Mouse (Mus musculus): ENCODE measurements around the gene Sgo2a.
"Not testable (repeated sequence)": the region's sequence is repeated elsewhere in the genome, so short reads cannot be mapped to it uniquely, and the experiment has no call there.

Gene Sgo2a

DNA sequence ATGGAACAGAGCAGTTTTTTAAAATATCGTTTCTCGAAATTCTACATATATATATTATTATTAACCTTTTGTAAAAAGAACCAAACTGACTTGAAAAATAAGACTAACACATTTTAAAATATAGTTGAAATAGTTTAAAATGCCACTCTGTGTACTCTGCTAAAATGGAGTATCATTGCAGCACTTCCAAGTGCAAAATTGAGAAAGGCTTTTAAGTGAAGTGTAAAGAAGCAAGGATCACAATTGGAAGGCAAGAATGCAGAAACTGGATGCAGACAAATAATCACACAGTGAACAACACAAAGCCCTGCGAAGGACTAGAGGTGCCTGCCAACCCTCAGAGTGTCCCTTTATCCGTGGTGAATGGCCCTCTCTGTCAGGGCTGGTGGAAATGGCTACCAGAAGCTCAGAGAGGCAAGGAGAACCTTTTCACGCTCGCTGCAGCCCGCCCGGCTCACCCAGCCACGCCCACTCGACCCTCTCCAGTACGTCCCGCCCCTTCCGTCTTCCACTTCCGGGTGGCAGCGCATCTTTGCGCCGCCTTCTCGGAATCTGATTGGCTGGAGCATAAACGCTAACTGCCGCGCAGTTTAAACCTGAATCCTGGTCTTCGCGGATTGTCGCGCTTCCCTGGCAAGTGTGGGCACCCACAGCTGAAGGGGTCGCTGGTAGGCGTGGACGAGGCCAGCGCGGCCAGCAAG, at the start of gene Sgo2a:
TSS of gene Sgo2a (plus strand) at position 540 of the 701 bp plus-strand sequence.
- DNase-seq (ENCODE audit: low spot score), result peak; percentile 67

DNA sequence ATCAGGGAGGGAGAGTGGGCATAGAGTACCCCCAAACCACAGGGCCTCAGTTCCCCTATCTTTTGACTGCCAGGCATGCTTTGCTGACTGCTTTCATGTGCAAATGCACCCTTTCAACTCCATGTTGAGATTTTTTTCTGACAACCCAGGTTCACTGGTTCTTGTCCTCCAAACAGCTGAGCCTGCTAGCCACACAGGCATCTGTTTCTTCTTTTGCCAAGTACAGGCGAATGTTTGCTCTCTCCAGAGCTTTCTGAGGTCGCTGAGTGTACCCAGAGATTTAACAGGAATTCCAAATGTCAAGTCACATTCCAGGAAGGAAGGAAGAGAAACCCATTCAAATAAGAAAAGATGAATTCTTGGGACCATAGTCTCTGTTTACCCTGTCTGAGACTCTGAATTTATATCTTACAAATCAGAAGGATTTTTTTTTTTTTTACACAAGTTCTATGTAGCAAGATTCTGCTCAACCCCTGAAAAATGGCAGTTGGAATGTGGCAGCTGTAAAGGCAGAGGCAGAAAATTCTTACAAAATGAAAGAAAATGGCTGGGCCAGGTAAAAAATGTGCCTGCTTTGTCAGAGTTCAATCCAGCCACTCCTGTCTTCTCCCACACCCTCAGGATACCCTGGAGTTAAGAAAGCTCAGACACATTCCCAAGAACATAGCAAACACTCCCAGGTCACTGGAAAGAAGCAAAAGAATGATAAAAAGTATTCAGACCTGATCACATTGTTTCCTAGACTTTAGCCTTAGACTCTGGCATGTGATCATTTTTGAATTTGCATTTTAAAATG, 48.0 kb upstream of the Sgo2a start:
- no peak for DNase-seq (ENCODE audit: low spot score)

DNA sequence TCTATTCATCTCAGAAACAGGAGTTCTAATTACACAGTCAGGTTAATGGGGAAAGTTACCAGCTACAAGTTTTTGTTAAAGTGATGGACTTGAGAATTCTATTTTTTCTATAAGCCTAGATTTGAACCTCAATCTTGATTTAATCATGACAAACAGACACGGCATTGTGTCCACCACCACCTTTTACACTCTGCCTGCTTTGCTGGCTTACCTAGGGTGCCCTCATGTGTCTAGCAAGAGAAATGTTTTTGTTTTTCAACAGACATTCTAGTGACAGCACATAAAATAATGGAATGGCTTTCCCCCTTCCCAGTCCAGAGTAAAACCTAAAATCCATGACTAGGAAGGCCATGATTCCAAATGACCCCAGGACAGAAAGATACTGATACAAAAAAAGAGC, 46.6 kb upstream of the Sgo2a start:
- no peak for DNase-seq (ENCODE audit: low spot score)

DNA sequence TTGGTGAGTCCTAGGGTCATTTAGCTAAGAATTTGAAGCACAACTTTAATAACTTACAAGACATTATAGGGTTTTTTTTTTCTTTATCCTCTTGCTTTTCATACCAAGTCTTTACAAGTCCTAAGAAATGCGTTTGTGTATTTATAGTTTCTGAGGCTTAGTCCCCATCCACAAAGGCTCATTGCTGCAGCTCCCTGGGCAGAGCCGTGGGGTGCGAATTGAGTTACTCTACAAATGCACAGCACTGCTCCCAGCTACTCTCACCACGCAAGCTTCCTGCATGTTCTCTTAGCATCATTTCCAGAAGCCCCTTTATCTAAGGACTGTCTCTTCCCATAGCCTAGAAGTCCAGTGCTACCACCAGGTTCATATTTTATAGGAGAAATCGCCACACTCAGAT, 46.1 kb upstream of the Sgo2a start:
- DNase-seq (ENCODE audit: low spot score), result no peak

DNA sequence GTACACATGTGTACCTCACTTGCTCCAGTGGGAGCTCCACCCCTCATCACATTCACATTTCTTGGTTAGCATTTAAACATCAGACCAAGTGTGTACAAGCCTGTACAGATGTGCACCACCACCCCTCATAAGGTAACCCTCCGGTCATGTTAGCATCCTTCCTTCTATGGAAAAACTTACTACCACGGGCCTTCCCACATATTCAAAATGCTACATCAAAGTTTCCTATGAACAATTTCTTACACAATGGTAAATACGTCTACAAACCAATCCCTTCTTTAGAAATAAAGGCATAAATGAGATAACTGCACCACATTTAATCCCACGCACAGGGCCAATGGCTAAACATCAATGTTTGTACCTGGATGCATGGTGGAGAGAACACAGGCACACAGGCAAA, 43.3 kb upstream of the Sgo2a start:
- no peak for DNase-seq (ENCODE audit: low spot score)

DNA sequence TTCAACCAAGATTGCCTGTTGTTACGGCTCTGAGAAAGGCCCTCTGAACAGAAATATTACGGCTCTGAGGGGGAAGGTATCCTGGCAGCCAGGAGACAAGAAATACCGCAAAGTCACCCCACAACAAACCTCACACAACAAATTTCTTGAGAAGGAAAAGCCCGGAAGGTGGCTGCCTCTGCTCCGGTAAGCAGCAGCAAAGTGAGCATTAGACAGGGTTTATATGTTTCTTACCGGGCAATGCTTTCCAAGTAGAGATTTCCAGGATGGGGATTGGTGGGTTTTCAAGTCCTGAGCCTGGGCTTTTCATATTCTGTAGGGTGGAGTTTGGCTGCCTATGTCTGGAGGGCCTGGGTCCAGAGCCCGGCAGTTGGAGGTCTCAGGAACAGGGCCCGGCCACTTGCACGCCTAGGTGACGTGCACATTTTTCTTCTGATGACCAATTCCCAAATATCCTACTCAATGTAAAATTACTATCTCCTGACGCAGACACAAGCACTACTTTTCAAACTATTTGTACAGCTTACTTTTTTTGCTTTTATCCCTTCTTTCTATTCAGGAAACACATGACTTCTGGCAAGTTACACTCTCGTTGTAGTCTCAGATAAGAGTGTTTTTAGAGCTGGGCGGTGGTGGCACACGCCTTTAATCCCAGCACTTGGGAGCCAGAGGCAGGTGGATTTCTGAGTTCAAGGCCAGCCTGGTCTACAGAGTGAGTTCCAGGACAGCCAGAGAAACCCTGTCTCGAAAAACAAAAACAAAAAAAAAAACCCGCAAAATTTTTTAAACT, 42.0 kb upstream of the Sgo2a start:
- no peak for DNase-seq (ENCODE audit: low spot score)

DNA sequence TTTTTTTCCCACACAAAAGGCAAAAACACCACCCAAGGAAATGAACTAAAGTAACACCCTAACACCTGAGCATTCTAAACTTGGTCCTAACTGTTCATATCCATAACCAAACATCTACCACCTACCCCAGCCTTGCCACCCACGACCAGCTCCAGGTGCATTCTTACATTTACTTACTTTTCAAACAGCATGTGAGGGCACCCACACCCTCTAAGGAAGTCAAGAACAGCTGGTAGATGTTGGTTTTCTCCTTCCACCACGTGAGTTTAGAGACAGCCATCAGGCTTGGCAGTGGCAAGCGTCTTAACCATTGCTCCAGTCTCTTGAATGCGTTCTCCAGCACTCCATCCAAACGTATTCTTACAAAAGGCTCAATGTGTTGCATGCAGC, 41.4 kb upstream of the Sgo2a start:
- no peak for DNase-seq (ENCODE audit: low spot score)

DNA sequence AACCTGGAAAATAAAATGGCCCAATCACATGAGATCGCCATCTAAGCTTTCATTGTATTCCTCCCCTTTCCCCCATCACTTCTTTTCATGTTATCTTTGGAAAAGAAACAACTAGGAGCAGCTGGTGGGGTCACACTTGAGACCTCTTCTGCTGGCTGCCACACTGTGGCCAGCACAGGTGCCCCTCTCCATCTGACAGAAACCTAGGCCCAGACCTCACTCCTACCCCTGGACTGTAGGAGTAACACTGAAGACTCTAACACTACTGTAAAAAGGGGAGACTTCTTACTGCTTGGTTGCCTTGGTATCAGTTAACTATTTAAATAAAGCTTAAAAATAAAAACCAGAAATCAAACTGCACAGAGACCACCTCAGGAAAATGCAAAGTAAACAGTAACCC, 40.0 kb upstream of the Sgo2a start:
- DNase-seq (ENCODE audit: low spot score), result no peak

DNA sequence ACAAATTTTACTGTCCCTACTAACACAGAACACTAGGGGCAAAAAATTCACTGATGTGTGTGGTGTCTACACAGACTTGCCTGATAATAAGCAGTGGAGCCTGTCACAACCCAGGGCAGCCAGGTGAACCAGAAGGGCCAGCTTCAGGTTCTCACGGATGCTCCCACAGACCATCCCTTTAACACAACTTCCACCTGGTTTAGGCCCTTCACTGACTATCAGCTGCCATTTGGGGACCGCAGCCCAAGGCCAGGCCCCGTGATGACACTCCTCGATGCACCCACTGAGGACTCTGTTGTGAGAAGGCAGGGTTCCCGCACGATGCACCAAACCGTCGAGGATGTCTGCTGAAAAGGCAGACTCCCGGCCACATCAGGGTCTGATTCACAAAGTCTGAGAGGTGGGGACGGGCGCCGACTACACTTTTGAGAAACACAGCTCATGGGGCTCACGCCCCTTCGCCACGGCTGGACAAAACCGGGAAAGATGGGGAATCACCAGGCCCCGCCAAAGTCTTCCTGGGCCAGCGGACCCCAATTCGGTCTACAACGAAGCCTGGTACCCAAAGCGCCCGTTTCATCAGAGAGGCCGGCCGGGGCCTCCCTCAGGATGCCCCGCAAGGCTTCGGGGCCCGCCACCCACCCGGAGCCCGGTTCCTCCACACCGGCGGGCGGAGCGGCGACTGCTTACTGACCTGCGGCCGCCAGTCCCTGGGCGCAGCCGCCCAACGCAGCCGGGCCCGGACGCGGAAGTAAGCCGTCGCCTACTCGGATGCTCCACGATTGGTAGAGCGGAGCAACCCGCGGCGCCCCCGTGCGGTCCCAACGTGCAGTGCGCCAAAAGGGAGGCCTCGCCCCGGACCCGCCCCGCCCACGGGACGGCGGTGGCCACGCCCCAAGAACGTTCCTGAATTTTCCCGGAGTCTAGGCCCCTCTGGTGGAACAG, 26.2 kb upstream of the Sgo2a start:
- DNase-seq (ENCODE audit: low spot score), result peak; percentile 95

DNA sequence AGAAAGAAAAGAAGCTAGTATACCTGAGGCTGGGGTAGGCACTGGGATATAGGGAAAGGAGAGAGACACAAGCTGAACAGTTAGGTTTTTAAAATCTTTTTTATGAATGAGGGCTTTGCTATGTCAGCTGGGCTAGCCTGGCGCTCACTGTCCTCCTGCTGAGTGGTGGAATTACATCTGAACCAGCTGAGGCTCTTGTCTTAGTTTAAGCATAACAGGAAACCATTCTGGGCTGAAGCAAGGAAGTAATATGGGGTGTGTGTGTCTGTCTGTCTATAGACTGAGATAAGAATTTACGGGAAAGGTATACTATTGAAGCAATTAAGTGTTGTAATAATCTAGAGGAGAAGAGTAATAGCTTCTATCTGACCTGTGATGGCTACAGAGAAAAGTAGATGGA, 24.2 kb upstream of the Sgo2a start:
- no peak for DNase-seq (ENCODE audit: low spot score)

DNA sequence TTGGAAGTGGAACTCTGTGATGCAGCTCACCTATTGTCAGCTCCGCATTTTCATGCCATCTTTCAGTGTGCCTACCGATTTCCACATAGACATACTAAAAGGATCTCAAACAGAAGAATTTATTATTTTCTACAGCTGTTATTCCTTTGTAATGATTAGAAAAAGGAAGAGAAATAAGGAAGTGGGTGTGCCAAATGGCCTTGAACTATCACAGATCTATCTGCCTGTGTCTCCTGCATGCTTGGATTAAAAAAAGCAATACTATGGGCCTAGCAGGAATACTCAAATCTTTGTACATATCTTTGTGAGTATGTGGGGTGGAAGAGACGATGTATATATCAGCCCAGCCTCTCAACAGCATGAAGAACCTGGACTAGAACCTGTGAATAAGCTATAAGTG, 18.9 kb upstream of the Sgo2a start:
- DNase-seq (ENCODE audit: low spot score), result no peak

DNA sequence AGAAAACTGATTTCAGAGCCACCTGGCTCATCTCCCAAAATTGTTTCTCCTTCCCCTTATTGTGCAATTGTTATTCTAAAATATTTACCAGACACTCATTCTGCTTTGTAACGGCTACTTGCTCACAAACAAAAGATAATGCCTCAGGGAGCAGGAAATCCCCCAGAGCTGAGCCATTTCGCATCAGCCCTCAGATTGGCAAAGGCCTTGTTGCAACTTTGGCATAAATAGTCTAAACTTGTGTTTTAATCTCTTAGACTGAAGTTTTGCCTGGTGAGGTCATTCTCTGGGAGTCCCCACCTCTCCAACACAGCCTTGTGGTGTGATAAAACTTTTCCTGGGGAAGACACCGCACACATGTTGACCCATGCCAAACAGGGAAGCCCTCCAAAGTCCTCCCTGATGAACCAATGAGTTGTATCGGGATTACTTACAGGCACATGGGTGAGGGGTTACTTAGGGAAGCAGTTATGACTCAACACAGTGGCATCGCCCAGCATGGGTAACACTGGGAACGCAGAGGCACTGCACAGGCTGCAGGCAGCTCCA, 6.6 kb upstream of the Sgo2a start:
- DNase-seq (ENCODE audit: low spot score), result no peak

DNA sequence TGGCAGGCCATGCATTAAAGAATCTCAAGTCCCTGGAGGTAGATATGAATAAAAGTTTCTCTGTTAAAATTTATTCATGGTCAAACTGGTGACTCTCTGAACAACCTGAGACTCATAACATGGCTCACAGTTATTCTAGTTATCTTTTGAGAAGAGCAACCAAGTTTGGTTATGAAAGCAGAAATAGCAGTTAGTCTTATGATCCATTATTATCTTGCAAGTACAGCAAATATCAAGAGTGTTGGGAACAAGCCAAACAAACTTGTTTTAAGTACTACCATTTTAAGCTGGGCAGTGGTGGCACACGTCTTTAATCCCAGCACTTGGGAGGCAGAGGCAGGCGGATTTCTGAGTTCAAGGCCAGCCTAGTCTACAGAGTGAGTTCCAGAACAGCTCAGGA, 4.5 kb upstream of the Sgo2a start:
- no peak for DNase-seq (ENCODE audit: low spot score)

DNA sequence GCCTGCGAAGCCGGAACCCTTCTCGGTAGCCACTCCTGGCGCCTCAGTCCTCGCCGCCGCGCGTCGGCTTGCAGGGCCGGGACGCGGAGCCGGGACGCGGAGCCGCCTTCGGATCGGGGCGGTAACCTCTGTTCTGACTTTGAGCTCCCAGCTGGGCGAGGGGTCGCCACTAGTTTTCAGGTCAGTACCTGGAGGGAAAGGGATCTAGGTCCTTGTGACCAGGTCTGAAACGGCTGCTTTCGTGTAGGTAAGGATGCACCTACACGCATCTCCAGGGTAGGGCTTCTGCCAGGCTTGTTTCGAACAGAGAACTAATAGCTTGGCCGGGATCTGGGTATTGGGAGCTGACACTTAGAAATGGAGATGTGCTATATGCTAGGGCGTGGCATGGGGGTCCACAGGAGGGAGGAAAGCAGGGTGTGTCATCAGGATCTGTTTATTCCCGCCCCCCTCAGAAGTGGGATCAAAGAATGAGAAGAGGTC, 403 bp downstream of the Sgo2a start:
- no peak for DNase-seq (ENCODE audit: low spot score)

DNA sequence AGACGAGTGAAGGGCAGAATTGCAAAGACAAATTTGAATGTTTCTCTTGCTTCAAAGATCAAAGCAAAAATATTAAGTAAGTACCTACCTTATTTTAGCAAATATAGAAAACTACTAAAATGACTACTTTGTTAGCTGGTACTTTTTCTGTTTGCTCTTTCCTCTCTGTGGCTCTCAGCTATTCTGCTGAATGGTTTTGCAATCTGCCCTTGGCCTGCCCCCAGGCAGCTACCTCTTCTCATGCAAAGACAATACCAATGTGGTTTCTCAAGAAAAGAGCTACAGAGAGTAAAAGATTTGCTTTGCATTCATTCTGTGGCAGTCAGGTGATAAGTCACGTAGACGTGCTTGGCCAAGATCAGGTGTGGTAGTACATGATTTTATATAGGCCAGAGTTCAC, 2.4 kb downstream of the Sgo2a start:
- DNase-seq (ENCODE audit: low spot score), result no peak

DNA sequence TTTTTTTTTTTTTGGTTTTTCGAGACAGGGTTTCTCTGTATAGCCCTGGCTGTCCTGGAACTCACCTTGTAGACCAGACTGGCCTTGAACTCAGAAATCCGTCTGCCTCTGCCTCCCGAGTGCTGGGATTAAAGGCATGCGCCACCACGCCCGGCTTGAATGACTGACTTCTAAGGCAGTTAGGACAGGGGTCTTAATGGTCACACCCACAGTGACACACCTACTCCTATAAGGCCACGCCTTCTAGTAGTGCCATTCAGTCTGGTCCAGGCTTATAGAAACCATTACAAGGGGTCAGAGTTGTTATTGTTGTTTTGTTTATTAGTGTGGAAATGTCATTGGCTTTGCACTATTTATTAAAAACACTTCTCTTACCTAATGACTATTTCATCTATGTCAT, 10.6 kb downstream of the Sgo2a start:
- DNase-seq (ENCODE audit: low spot score), result not testable (repeated sequence)

DNA sequence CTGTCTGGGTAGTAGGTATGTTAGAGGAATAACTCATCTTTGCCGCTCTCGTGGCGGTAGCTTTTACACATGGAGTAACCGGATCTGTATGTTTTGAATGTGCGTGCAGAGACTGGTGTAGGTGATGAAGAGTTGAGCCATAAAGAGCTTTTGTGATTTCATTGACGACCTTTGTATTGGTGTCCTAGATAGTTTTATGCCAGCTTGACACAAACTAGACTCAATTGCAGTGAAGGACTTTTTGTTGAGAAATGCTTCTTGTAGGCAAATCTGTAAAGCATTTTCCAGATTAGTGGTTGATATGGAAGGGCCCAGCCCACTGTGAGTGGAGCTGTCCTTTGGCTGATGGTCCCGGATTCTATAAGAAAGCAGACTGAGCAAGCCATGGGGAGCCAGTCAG, 23.1 kb downstream of the Sgo2a start, which contains the start of gene Kctd18:
TSS of gene Kctd18 (minus strand) at position 101 of the 400 bp plus-strand sequence.
- DNase-seq (ENCODE audit: low spot score), result no peak

DNA sequence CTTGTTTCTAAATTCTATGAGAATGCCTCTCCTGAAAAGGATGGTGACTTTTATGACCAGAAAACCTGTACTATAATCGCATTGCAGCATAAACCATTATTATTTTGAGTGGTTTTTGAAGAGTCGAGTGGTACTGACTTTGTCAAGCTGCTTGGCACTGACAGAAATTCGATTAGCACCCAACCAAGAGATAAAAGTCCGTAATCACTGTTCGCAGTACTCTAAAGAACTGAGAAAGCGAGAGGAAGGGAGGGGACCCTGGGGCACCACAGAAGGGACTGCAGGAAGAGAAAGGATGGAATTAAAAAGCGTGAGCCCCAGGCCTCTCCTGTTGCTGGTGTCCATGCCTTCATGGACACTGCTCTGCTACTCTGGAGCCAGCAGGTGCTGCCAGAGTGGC, 31.9 kb downstream of the Sgo2a start:
- DNase-seq (ENCODE audit: low spot score), result no peak

DNA sequence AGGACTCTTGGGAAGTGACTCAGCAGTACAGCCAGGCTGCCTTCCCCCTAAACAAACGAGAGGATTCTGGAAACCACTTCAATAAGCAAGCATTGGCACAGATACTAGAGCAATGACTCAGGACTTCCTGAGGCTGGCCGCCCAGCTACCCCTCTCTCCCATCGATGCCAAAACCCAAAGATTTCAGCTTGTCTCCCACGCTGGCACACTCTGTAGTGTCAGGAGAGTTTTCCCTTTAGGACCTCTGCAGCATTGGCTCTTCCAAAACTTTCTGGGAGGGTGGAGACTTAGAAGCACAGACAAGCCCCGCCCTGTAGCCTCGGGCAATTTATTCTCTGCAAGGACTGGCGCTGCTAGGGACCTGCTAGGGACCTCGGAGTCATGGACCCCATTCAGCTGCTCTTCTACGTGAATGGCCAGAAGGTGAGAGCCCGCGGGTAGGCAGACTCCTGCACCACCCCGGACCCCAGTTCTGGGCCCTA, 33.9 kb downstream of the Sgo2a start, which contains the start of gene Aox1:
TSS of gene Aox1 (plus strand) at position 296 of the 482 bp plus-strand sequence.
- DNase-seq (ENCODE audit: low spot score), result peak; percentile 29

DNA sequence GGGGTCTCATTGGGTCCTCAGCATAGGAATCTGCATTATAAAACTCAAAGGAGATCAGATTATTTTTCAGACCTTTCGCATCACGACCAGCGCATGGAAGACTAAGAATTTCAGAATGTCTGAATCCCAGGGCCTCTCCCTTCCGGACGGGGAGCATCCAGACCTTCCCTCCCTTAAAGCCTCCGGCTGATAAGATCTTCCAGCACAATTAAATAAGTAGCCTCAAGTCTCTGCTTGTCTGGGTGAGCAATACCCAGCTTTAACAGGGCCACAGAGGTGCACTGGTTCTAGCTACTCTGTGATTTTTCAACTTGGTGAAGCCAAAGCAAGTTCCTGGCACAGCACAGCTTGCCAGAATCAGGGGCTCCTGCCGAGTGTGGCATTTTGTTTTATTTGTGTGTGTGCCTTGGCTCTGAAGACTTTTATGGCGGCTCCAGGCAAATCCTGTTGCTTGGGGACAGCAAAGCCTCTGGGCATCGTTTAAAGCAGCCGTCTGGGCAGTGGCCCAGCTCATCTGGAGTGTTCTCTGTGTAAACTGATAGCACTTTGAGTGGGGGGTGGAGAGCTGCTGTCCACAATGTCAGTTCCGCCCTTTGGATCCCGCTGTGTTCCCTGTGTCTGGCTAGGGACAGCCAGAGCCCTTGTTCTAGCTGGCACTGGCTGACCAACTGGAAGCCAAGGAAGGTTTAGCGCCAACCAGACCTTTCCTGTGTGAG, 34.5 kb downstream of the Sgo2a start:
- DNase-seq (ENCODE audit: low spot score), result peak; percentile 29

All from ovary, postnatal 10 days (tissue).